Mouse (Mus musculus): ENCODE results near the gene Peak1.

DNA sequence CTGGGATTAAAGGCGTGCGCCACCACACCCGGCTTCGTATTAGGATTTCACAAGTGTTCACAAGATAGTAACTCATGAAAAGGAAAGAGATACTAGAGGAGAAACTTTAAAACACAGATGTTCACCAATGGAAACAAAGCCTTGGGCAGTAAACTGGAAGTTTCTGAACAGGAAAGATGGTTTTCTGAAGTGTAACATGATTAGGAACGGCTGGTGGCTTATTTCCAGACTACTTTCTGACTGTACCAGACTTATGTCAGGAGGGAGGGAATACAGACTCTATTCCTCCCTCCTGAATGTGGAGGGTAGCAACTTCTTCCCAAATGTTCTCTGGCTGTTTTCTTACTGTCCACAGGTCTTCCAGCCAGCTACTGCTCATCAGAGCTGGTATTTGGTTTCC lies 62.7 kb downstream of the Peak1 start:
- TF ChIP-seq UBTF (IDR thresholded peaks at IDR 0.05; ENCODE audit: borderline replicate concordance, insufficient read depth, low read depth, low read length): no peak
- no peak for TF ChIP-seq CTCF (IDR thresholded peaks at IDR 0.05 in 2 of 3, conservative IDR thresholded peaks at IDR 0.05 in 1 of 3; ENCODE audit: control insufficient read depth in 1 of 3, insufficient read depth in 1 of 3, low read depth in 2 of 3, low read length in 3 of 3, poor library complexity in 1 of 3, severe bottlenecking in 1 of 3)
- TF ChIP-seq KAT2A (conservative IDR thresholded peaks at IDR 0.05; ENCODE audit: low read depth, low read length): no peak
- TF ChIP-seq MAX (IDR thresholded peaks at IDR 0.05; ENCODE audit: low read length): no peak
- no peak for TF ChIP-seq E2F4 (IDR thresholded peaks at IDR 0.05; ENCODE audit: borderline replicate concordance, low read depth, low read length)
- TF ChIP-seq ELF1 (IDR thresholded peaks at IDR 0.05; ENCODE audit: low read depth, low read length): no peak
- TF ChIP-seq RAD21 (IDR thresholded peaks at IDR 0.05; ENCODE audit: low read depth, low read length): no peak
- TF ChIP-seq USF2 (IDR thresholded peaks at IDR 0.05; ENCODE audit: borderline replicate concordance in 1 of 2, insufficient read depth in 1 of 2, low read depth in 1 of 2, low read length in 2 of 2): no peak
- TF ChIP-seq MAFK (IDR thresholded peaks at IDR 0.05; ENCODE audit: borderline replicate concordance, low read depth, low read length): no peak
- no peak for TF ChIP-seq HCFC1 (IDR thresholded peaks at IDR 0.05; ENCODE audit: low read depth, low read length)

All from MEL (cell line).